Mouse (Mus musculus) erythroblast, adult 5-6 weeks (primary cell): ENCODE measurements around the gene Csf1. TPM values are rescaled to one million over a fixed set of nuclear protein-coding genes. Genes with fewer than 3 reads are reported as not detected.
A peak's percentile ranks its signal among the peaks of the same experiment; 100 is the strongest.

ENCODE experiments used
- ATAC-seq: replicated peaks from 2 replicates; pipeline ENCODE4 v1.8.0; 2016; ENCODE audit warnings: moderate number of reproducible peaks, mild to moderate bottlenecking, moderate TSS enrichment, inconsistent platforms; ENCODE audit not compliant: poor library complexity, low FRiP score, severe bottlenecking
- total RNA-seq, 2 experiments: library from RNA; stranded (forward) in 1 of 2; stranded (reverse) in 1 of 2; fragments of 150-400 nt in 1 of 2; fragments of 200-764, 138-1000 nt in 1 of 2; gene quantifications; 2 replicates each; pipeline versions ENCODE4 v1.2.3 to v1.2.4; 2015 to 2017; ENCODE audit warnings: low replicate concordance in 2 of 2

The Csf1 gene
- total RNA-seq, 2 experiments from 2014 or later, result 1.9 to 2.5 TPM

DNA sequence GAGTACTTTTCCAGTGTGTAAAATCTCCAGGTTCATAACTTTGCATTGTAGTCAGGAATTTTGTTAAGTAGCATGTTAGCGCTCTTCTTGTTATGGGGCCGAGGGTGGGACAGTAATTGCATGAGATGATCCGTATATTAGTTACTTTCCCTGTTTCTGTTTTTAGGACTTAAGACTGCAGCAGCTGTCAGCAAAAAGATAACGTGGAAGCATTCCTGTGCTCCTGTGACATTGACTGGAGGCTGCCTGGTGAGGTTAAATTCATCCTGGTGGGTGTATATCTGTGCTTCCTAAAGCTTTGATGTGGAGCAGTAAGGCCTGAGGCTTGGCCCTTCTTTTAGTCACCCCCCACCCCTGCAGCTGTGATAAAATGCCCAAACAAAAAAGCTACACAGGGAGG is 25.3 kb upstream of the Csf1 start:
- no peak for ATAC-seq

DNA sequence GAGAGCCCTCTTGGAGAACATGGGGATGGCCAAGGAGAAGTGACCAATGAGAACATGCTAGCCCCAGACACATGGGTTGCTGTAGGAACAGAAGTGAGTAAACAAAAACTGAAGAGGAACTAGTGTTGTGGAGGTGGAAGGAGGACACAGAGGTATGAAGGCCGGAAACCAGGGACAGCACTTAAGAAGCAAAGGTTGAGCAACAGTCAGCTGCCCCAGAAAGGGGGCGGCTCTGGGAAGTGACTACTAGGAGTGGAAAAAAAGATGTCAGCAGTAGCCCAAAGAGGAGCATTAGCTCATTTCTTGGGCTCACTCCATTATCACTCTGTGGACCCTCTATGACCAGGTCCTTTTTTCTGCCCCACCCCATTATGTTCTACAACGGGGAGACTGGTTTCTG is 23.0 kb upstream of the Csf1 start:
- ATAC-seq, result no peak

DNA sequence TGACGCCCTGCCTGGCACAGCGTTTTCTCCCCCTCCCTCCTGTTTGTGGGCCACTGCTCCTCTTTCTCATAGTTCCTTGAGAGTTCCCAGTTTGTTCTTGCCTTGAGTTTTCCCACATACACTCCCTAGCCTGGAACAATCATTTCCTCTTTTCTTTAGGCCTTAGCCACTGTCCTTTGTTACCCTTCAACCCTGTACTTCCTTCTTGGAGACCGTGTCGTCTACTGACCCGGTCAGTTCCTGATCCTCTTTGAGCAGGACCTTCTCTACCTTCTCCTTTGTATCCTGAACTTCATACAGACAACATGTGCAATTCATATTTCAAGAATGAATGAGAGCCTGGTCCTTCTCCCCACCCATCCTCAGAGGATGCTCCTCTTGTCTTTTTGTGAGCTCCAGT is 21.0 kb upstream of the Csf1 start:
- no peak for ATAC-seq

DNA sequence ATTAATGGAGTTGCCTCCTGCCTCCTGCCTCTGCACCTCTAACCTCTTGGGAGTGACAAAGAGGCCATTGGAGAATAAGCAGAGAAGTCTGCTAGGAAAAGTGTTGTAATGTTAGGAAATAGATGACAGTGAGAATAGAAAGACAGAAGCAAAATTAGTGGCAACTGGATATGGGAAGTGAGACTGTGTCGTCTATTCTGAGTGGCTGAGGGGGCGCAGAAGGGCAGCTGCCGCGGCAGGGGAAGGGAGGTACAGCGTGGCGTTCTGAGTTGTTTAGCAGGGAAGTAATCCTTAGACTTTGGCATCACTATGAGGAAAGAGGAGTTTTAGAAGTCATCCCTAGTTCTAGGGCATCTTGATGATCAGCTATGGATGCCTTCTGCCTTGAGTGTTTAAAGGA is 17.7 kb upstream of the Csf1 start:
- ATAC-seq, result no peak

DNA sequence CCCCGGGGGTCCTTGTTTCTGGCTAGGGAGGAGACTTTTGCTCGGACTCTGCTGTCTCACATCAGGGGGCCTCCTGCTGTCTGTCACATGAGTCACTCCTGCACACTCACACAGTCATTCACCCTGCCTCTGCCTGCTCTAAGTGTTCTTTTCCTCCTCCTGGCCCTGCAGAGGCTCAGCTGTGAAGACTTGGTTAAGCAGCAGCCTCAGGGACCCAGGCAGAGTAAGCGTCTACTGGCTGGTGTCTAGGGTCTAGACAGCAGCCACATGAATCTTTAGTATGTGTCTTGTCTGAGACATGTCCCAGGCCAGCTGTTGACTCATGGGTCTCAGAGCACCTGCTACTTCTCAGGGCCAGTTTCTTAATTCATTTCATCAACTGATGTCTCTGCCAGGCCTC is 16.0 kb upstream of the Csf1 start:
- no peak for ATAC-seq

DNA sequence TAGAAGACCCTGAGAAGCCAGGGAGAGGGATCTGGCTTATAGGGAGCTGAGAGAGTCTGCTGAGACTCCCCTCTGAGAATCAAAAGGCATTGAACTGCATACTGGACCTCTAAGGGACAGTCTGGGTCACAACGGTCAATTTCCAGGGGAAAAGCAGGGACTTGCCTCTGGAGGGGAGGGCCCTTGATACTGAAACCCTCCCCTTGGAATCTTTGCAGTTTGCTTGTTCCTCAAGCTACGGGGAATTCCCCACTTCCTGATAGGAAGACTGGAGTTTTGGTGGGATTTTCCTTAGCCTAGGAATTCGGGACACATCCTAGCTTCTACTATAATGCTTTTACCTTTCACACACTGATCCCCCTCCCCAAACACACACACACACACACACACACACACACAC is 15.5 kb upstream of the Csf1 start:
- no peak for ATAC-seq

DNA sequence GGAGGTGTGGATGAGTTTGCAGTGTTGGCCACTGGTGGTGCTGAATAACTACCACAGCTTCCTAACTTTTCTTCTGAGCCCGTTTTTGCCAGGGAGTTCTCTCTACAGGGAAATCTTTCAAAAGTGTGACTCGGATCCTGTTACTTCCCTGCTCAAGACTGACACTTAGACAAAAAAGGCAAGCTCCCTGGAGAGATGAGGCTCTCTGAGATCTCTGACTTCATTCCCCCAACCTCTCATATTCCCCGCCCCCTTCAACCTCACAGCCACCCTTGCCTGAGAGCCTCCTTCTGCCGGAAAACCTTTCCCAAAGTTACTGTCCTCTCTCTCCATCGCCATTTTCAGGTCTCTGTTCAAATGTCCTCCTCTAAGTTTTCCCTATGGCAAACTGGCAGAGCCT is 14.8 kb upstream of the Csf1 start:
- ATAC-seq, result no peak

DNA sequence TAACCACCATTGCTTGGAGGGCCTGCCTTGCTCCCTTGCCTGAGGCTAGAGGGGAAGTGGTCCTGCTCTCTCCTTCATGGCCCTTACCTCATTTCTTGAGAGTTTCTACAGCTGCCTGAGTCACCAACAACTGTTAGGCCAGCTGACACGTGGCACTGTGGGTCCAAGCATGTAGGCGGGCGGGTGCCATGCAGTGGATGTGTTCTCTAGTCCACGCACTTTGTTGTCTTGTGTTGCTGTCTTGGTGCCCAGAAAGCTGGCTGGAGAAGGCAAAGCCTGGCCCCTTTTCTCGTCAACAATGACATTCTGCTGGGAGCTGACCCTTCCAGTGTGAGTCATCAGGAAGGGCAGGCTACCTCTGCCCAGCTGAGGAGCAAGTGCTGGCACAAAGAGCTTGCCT is 12.6 kb upstream of the Csf1 start:
- ATAC-seq, result no peak

DNA sequence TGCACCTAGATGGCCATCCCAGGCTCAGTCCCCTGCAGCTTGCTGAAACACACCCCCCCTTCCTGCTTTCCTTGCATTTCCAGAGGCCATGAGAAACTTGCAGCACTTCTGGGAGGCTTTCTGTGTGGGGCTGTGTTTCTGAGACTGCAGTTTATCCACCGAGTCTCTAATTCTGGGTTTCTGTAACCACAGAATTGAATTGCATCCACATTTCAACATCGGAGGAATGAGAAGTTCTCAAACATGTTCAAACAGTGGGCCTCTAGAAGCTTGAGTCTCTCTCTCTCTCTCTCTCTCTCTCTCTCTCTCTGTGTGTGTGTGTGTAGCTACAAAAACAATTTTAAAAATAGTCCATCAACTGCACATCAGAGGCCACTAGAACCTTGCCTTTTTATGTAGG is 9.4 kb upstream of the Csf1 start:
- ATAC-seq, result no peak

DNA sequence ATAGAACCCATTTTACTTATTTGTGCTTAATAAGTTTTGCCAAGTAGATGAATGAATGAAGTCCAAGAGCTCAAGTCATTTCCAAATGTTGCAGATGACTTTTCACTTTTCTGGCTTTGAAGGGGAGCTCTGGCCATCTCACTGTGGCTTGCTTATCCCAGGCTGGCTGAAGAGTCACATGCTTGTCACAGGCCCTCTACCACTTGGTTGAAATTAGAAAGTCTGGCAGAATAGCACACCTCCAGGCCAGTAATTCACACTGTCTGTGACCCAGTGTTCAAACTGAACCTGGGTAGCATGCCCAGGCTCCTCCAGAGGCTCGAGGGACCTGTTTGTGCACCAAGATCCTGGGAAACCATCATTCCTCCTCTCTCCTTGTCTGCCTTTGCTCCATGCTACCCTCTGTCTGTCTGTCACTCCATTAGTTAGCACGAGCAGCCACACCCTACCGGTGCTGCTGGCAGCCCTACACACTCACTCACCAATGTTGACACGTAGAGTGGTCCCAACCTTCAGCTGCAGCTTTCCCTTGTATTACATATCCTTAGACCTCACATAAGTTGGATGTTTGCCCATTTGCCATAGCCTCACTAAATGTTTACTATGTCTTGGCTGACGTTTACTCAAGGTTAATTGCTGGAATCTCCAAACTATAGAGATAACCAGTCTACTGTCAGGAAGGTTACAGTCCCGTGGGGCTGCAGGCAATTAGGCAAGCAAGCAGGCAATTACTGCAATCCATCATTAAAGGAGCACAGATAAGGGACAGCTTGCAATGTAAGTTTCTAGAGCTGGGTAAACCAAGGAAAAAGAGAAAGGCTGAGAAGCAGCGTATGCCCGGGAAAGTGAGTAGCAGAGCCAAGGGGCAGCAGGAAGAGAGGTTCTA is 8.1 kb upstream of the Csf1 start:
- no peak for ATAC-seq

DNA sequence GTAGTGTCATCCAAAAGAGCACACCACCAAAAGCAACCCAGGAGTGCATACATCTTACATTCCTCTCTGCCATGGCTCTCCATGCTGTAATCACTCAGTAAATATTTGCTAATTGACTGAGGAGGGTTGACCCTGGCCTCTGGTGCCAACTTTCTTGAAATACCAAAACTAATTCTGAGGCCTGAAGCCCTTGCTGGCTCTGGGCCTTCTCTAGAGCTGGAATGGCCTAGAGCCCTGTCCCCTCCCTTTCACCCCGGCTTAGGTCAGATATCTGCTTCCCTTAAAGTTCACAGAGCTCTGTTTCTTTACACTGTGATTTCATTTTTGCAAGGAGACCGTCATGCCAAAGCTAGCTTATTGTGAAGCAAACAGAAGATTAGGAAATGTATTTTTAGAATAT is 6.5 kb upstream of the Csf1 start:
- ATAC-seq, result no peak

DNA sequence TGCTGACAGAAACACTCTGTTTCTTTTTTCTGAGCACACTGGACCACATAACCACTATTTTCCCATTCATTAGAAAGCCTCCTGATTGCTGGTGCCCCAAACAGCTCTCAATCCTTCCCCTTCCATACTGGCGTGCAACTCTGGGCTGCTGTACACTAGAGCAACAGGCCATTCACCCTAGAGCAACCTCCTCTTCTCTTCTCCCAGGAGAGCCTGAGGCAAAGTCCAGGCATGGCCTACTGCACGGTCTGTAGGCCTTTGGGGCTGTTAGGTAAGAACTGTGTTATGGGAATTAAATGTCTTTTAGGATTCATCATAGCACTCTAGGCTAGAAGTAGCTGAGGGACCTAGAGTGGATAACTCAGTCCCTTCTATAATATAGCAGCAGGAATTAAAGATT is 5.7 kb upstream of the Csf1 start:
- no peak for ATAC-seq

DNA sequence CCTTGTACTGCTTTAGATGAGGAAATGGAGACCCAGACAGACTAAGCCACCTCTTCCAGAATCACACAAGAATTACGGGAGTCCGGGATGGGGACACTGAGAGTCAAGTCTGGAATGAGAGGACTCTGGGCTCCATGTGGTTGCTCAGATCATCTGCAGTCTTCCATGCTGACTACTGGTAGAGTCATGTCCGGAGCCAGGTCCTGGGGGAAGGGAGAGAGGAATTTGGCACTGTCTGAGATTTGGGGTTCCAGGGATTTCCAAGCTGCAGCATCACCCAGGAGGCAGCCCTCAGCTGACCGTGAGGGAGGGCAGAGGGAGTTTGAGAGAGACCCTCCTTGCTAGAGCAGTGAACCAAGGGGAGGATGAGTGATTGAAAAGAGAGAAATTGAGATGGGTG is 3.3 kb upstream of the Csf1 start:
- no peak for ATAC-seq

DNA sequence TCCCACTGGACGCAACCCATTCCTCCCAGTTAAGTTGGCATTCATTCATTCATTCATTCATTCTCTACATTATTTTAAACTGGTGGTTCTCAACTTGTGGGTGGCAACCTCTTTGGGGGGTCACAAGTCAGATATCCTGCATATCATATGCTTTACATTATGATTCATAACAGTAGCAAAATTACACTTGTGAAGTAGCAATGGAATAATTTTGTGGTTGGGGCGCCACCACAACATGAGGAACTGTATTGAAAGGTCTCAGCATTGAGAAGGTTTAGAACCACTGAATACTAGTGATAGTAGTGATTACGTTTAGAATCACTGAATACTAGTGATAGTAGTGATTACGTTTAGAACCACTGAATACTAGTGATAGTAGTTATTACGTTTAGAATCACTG is 1.2 kb upstream of the Csf1 start:
- no peak for ATAC-seq

DNA sequence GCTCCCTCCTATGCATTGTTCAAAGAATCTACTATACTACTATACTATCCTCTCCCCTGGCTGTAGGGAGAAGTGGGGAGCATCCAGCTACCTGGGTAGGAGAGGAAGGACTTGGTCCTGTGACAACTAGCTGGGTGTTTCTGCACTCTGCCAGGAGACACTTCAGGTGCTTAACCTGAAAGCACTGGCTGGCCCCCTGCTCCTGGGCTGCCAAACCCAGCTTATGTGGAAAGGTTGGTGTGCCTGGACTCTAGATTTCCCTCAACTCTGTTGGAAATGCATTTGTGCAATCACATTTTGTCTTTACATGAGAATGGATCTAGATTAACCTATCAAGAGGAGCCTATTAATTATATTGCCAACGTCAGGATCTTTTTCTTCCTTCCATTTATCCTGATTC is 502 bp upstream of the Csf1 start:
- ATAC-seq, result no peak

DNA sequence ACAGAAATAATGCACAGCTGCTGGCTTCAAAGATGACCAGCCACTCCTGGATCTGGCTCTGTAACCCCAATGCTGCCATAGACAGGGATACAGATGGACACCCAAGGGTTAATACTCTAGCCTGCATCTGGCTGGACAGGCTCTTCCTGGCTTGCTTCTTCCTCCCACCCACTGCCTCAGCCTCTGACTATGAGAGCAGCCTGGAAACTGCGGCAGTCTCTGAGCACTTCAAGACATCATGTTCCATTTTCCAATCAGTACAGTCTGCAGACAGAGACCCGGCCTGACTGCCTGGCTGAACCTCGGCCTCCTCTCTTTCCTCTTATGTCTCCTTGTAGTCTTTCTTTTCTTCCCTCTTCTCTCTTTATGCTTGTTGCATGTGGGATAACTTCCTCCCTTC is 1.6 kb downstream of the Csf1 start:
- no peak for ATAC-seq

DNA sequence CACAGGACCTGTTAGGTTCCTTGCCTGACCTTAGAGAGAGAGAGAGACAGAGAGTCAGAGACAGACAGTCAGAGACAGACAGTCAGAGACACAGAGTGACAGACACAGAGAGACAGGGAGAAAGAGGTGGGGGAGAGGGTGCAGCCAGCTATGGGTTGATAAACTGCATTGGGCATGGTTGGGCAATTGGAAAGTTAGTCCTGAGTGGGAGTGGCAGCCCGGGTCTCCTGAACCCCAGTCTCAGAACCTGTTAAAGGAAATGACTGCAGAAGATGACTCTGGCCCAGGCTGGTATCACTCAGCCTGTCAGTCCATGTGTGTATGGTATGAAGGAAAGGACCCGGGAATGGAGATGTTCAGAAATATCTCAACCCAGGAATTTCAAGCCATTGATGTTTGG is 2.1 kb downstream of the Csf1 start:
- ATAC-seq, result no peak

DNA sequence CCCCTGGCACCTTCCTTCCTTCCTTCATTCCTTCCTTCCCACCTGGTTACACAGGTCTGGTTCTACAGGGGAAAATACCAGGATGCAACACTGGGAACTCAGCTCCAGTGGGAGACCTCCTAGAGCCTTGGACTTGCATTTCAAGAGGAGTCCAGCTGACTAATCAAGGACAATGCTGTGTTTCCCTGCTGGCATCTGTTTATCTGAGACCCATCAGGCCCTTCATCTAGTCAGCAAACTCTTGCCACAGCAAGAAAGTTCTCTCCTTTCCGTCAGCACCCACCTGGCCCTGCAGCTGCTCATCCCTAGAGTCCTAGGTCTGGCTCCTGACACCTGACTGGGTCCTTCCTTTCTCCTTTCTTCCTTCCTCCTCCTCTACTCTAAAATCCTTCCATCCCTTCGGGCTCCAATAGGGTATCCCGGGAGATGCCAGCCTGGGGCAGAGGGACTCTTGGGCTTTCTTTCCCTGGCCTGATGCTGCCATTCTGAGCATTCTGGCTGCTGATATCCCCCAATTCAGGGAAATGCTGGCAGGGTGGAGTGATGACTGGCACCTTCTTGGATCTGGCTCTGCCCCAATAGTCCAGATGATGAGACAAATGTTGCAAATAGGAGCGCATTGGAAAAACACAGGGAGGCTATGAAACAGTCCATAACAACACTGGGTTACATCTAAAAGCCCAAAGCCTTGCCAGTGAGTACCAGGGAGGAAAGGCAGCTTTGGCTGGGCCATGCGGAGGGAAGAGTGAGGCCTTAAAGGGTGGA is 2.7 kb downstream of the Csf1 start:
- no peak for ATAC-seq

DNA sequence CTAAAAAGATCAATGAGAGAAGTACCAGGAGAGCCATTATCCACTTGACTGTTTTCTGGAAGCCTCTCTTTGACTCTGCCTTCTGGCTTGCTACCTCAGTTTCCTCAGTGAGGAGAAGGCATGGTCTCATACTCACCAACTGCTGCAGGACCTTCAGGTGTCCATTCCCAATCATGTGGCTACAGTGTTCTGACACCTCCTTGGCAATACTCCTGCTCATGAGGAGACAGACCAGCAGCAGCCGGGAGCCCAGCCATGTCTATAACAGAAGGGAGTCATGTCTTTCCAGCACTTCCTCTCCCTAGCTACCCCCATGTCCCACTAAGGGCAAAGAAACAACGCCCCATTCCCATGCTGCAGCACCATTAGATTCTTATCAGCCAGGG is 3.8 kb downstream of the Csf1 start:
- no peak for ATAC-seq

DNA sequence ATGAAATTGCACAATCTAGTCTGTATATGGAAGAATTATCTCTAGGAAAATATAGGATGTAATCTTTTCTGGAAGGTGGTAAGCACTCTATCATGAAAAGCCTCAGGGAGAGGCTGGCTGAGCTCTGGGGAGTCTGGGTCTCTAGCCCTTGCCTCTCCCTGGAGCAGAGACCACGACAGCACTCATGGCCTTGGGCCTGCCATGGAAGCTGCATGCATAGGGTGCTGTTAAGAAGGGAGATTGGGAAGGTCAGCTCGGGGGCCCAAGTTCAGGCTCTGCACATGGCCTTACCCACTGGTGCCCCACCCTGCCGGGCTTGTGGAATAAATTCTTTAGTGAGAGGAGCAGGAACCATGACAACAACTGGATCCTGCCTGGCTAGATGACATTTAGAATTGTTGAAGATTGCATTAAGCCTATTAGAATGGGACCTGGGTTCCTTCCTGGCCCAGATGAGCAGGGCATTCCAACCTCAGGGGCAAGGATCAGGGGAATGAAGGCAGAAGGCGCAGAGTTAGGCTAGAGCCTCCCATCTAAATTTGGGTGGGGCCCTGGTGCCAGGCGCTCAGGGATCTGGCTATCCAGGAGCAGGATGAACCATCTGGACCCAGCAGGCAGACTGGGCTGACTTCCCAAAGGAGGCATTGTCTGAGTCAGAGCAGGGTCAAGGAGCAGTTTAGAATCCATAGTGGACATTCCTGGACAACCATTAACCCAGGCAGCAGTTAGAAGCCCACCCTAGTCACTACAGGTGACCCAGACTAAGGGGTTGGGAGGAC is 4.4 kb downstream of the Csf1 start:
- ATAC-seq, result no peak

DNA sequence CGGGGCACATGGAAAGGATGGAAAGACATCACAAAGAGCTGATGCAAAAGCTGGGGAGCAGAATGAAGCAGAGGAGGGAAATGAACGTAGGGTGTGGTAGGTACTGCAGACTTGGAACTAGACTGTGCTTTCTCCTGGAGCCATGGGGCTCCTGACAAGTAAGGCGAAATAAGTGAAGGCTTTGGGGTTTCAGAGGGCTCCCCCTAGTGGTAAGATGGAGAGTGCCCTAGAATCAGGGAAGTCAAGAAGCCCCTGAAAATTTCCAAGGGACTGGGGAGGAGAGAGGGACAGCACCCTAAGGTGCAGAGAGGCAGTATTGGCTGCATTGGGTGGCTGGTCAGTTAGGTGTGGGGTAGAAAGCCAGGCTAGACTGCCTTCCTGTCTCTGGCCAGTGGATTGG is 5.6 kb downstream of the Csf1 start:
- ATAC-seq, result peak; percentile 50; the same call in 1 of the 2 replicates
